Mouse (Mus musculus): Measurements from ENCODE around the gene Ddx31. TPM values are rescaled to one million over a fixed set of nuclear protein-coding genes. Genes with fewer than 3 reads are reported as not detected.

Ddx31 gene
- polyA plus RNA-seq, 1 experiment from 2014 or later: 8.6 TPM

Other genes with a start within 250 kb of the Ddx31 start
- 0.23 and 0.43 TPM in 2 replicates for gene Gfi1b, start 218.4 kb upstream of the Ddx31 start, polyA plus RNA-seq (2014; fragmentation: Nextera tagmentation; extraction: Ambion mirVana)
- gene Tsc1, start 199.2 kb upstream of the Ddx31 start, polyA plus RNA-seq (2014; fragmentation: Nextera tagmentation; extraction: Ambion mirVana): 12.9 and 14.9 TPM in 2 replicates
- gene Spaca9, start 140.7 kb upstream of the Ddx31 start, polyA plus RNA-seq (2014; fragmentation: Nextera tagmentation; extraction: Ambion mirVana): 0.43 and 2.7 TPM in 2 replicates
- 0.24 and 0.54 TPM in 2 replicates for gene Ak8, start 140.2 kb upstream of the Ddx31 start, polyA plus RNA-seq (2014; fragmentation: Nextera tagmentation; extraction: Ambion mirVana)
- 13.0 and 13.9 TPM in 2 replicates for gene Gtf3c4, start within 50 bp of the Ddx31 start, polyA plus RNA-seq (2014; fragmentation: Nextera tagmentation; extraction: Ambion mirVana)
- not detected in 2 replicates for gene Barhl1, start 76.3 kb downstream of the Ddx31 start, polyA plus RNA-seq (2014; fragmentation: Nextera tagmentation; extraction: Ambion mirVana)
- 0.18 and 0.39 TPM in 2 replicates for gene Cfap77, start 214.7 kb downstream of the Ddx31 start, polyA plus RNA-seq (2014; fragmentation: Nextera tagmentation; extraction: Ambion mirVana)
- 6.2 TPM in 2 replicates for gene Ttf1, start 219.9 kb downstream of the Ddx31 start, polyA plus RNA-seq (2014; fragmentation: Nextera tagmentation; extraction: Ambion mirVana)